Mouse (Mus musculus) right cerebral cortex, postnatal 25 days (tissue): Measurements from ENCODE around the gene Cfap157.

Source experiments
- DNase-seq: peaks from one replicate; pipeline ENCODE4 v3.0.0; 2022

Gene Cfap157

GRCm38 (mm10) chr2:32784048-32784681 is at the start of gene Cfap157:
TSS of gene Cfap157 (minus strand) at chr2:32784428.
- no peak for DNase-seq

GRCm38 (mm10) chr2:32828979-32829676 is 44.9 kb upstream of the Cfap157 start:
- no peak for DNase-seq

DNA sequence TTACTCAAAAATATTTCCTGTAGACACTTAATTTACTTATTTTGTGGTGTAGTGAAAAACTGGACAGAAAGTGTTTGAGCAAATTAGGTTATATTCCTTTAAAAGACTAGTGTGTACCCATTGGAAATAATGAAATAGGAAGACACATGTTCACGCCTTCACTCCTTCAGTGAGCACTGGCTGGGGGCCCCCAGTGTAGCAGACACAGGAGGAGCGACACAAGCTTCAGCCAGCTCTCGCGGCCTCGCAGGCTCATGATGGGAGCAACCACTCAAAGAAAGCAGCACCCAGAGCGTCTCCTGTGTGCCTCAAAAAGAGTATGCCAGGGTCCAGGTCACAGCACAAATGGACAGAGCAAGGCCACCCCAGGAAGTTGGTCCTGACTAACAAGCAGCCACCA is 41.6 kb upstream of the Cfap157 start:
- DNase-seq = no peak

- DNase-seq = no peak
Observed at GRCm38 (mm10) chr2:32824778-32825177, 40.5 kb upstream of the Cfap157 start.

DNA sequence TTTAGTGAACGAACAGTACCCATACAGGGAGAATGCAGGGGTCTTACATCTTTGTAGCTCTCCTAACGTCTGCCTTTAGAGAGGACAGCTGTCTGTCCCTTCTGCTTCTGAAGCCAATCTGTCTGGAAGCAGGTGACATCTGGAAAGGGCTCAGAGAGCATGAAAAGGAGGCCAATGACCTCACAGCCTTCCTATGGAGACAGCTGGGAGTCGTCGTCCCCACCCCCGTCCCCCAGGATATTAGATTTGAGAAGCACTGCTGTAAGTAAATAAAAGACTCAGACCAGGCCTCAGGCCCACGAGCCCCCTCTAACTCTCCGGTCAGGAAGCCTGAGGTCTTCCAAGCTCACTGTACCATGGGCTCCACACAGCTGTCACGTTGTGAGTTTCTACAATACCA is 40.0 kb upstream of the Cfap157 start:
- no peak for DNase-seq

GRCm38 (mm10) chr2:32823579-32824154 is 39.4 kb upstream of the Cfap157 start:
- no peak for DNase-seq

DNA sequence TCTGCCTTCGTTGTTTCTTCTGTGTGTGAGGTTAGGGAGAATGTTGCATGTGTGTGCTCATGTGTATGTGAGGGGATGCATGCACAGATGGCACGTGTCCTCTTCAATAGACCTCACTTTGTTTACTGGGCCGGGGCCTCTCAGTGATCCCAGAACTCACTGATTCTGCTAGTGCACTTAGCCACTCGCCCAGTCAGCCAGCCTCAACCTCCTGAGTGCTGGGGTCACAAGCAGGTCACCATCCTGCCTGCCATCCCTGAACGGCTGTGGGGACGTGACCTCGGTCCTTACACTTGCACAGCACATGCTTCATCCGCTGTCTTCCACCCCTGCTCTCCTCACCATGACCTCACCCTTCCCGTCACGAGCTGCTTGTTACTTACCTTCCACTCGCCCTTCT is 38.9 kb upstream of the Cfap157 start:
- no peak for DNase-seq

DNA sequence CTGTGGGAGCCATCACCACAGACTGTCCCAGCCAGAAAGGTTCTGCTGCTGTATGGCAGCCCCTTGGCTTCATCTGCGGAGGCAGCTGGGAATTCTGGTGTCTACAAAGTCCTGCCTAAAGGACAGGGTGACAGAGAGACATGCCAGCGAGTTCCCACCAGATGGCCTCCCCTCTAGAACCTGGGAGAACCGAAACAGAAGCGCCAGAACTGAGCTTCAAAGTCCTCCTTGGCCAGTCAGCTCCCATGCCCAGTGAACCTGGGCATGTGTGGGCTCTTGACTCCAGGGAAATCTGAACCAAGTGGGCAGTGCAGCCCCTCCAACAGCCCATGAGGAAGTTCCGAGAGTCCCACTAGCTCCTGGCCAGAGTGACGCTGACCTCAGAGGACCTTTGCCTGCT is 38.4 kb upstream of the Cfap157 start:
- DNase-seq = no peak

DNA sequence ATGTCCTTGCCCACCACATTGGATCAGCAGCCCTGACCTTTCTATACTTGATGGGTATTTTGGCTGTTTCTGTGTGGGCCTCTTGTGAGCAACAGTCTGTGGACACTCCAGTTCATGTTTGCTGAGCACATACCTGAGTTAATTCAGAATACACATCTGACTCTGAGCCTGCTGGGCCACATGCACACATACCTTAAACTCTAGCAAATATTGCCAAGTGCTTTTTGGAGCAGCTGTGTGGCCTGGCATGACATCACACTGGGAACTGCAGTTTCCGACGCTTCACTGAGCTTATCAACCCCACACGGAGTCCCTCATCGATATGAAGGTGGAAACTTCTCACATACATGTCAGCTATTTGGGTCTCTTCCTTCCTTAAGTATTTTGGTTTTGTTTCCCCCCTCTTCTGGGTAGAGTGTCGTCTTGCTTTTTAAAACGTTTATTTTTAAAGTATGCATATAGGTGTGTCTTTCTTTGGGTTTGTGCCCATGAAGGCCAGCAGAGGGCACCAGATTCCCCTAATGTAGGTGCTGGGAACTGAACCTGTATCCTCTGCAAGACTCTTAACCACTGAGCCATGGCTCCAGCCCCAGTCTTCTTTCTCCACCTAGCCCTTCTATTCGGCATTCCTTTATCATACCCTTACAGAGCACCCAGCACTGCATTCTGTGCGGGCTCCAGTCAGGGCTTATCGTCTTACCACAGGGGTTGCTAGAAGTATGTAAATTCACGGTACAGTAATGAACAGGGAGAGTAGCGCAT is 37.0 kb upstream of the Cfap157 start:
- no peak for DNase-seq

GRCm38 (mm10) chr2:32818208-32818607 is 34.0 kb upstream of the Cfap157 start:
- no peak for DNase-seq

GRCm38 (mm10) chr2:32817589-32817988 is 33.4 kb upstream of the Cfap157 start:
- no peak for DNase-seq

DNA sequence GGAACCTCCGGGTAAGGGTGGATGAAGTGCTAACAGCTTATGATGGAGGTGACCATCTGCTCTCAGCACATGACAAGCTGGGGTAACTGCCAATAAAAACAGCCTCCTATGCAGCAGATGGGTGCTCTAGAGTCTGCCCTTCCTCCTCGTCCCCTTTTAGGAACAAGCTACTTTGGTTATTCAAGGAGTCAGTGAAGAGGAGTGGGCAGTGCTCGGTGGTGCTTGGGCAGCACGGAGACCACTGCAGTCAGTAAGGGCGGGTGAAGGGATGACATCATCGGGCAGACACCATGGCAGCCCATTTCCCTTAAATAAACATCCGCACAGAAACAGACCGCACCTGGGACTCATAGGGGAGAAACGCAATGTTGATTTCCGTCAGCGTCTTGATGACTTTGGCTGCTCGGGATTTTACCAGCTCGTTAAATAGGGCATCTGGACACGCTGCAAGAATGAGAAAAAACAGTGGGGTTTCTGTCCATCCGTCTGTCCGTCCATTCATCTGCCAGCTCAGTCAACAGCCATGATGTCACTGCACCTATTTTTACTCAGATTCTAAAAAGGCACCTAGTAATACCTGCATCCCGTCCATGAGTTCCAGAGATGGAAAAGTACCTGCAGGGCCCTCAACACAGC is 32.8 kb upstream of the Cfap157 start:
- DNase-seq = peak; percentile 66

DNA sequence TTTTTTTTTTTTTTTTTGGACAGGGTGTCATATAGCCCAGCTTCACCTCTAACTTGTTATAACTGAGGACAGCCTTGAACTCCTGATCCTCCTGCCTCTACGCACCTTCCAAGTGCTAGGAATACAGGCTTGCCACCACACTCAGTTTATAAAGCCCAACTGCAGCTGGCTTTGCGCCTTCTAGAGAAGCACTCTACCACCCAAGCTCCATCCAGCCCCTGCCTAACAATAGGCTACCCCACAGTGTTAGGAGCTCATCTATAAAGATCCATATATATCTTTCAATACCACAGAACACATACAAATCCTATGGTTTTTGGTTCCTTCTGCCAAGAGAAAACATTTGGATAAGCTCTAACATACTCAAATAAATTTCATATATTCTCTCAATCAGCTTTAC is 32.3 kb upstream of the Cfap157 start:
- DNase-seq = no peak

DNA sequence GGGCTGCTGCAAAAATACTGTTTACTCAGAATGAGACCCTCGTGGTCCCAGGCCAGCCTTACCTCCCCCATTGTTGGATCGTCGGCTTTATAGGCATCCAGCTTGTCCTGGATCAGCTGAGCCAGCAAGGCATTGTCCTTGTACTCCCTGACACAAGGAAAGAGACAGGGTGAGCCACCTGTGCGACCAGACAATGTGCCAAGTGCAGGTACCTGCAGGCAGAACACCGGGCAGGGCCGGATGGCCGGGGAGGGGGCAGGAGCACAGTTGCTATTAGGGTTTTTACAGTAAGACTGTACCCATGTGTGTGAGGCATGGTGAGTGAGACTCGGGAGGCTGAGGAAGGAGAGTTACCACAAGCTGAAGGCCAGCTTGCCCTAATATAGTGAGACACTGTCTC is 27.7 kb upstream of the Cfap157 start:
- DNase-seq = no peak

GRCm38 (mm10) chr2:32808816-32809566 is 24.8 kb upstream of the Cfap157 start:
- DNase-seq = no peak

DNA sequence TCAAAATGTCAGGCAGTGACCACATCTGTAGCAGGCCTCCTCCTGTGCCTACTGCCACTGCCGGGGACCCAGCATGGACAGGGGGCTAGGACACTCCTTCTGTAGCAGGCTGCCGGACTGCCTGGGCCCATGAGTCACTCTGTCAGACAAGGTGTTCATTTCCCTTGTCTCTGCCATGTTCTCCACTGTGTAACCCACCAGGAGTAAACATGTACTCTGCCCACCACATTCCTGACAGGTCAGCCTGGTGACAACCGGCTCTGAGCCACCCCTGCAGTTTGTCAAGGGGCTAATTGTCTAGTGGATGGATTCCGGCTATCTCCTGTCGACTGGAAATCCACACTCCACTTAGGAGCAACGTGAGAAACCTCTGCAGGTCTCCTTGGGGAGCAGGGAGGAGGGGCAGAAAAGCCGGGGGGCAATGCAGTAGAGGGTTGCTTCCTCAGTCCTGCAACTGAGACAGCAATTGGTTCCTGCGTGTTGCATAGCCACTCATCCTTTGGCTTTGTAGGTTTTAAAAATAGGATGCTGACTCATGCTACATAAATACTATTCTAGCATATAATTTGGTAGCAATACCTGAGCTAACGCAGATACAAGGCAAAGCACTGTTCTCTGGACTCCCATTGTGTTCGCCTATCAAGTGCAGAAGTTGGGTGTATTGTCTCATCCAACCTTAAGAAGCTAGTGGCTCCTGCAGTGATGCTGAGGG is 14.2 kb upstream of the Cfap157 start:
- DNase-seq = peak; percentile 22

GRCm38 (mm10) chr2:32795748-32796418 is 11.7 kb upstream of the Cfap157 start:
- DNase-seq = no peak

- no peak for DNase-seq
Observed at GRCm38 (mm10) chr2:32791297-32791696, 7.1 kb upstream of the Cfap157 start.

- no peak for DNase-seq
Observed at GRCm38 (mm10) chr2:32788581-32788980, 4.4 kb upstream of the Cfap157 start.

DNA sequence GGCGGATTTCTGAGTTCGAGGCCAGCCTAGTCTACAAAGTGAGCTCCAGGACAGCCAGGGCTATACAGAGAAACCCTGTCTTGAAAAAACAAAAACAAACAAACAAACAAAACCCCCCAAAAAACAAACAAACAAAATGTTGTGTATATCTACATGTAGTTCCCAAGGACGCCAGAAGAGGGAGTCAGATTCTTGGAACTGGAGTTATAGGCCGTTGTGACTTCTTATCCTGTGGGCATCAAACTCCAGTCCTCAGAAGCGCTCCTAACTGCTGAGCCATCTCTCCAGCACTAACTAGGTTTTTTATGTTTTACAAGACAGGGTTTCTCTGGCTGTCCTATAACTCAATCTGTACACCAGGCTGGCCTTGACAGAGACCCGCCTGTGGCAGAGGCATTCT is 2.9 kb upstream of the Cfap157 start:
- DNase-seq = no peak

DNA sequence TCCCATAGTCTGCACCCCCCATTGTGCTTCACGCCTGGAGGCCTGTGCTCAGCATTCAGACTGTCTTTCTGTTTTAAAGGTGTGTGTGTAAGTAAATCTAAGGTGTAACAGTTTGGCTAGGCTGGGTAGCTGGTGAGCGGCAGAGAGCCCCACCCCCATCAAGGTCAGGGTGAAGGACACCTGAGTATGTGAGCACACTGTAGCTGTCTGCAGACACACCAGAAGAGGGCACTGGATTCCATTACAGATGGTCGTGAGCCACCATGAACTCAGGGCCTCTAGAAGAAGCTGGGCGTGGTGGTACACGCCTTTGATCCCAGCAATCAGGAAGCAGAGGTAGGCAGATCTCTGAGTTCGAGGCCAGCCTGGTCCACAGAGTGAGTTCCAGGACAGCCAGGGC is 2.5 kb downstream of the Cfap157 start:
- no peak for DNase-seq
